Mouse (Mus musculus): Measurements from ENCODE around the gene Saxo1. TPM values are rescaled to one million over a fixed set of nuclear protein-coding genes. Genes with fewer than 3 reads are reported as not detected.

Saxo1 gene
- polyA plus RNA-seq, 1 experiment from 2014 or later, result not detected

DNA sequence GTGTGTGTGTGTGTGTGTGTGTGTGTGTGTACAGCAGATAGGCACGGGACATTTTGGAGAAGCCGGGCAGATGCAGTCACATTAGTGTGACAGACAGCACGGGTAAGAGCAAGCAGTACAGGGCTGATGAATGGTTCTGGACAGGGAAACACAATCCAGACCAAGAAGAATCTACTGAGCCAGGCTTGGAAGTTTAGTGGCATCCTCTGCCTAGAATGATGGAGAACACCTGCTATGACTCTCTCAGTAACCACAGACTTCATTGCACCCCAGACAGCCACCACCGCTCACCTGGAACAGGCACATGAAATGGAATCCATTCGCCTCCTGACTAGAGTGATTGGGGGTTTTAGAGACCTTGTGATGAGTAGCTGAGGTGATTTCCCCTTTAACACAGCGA is 38.2 kb downstream of the Saxo1 start:
- DNase-seq (ENCODE audit: low spot score), result no peak
- no peak overlapping the region for H3K4me2 ChIP-seq (replicated peaks; ENCODE audit: low read depth, low read length)
- WGBS, result 94% methylated on average over 6 of the region's 6 CpGs
- H3K4me1 ChIP-seq (replicated peaks; ENCODE audit: control insufficient read depth, insufficient read depth, low read length), result no peaks in the 10 kb centered on the region
- no peak overlapping the region for H3K4me3 ChIP-seq (ENCODE audit: low read depth, low read length)
- H3K27me3 ChIP-seq (ENCODE audit: control insufficient read depth, insufficient read depth, low read length), result no peaks in the 10 kb centered on the region
- no peaks in the 10 kb centered on the region for H3K36me3 ChIP-seq (ENCODE audit: control insufficient read depth, insufficient read depth, low read length)
- H3K9ac ChIP-seq (ENCODE audit: low read depth, low read length), result no peak overlapping the region
- H3K9me3 ChIP-seq (ENCODE audit: control insufficient read depth, low read length), result no peaks in the 10 kb centered on the region
- ATAC-seq (ENCODE audit: low FRiP score), result no peak
- no peak overlapping the region for H3K27ac ChIP-seq (ENCODE audit: low read depth, low read length)

DNA sequence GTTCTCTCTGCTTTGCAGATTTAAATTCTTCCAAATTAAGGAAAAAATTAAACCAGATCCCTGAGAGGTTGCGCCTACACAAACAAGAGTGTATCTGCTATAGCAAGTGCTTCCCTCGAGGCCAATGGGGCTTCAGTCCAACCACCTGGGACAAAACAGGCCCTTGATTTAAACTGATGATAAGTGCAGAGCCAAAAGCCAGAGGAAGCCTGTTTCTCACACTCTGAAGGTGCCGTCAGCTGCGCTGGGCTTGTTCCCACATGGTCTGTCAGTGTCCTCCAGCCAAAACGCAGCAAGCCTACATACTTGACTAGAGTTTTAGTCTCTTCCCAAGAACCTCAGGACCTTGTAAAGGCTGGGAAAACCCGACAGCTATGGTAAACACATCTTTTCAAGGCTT is 53.5 kb downstream of the Saxo1 start:
- Histone ChIP-seq H3K9me3 (ENCODE audit: control insufficient read depth, low read length) (no peaks in the 10 kb centered on the region), H3K27me3 (ENCODE audit: control insufficient read depth, insufficient read depth, low read length) (no peaks in the 10 kb centered on the region), H3K4me1 (replicated peaks; ENCODE audit: control insufficient read depth, insufficient read depth, low read length) (no peaks in the 10 kb centered on the region), H3K9ac (ENCODE audit: low read depth, low read length) (no peak overlapping the region), H3K27ac (ENCODE audit: low read depth, low read length) (no peak overlapping the region), H3K36me3 (ENCODE audit: control insufficient read depth, insufficient read depth, low read length) (no peaks in the 10 kb centered on the region), H3K4me3 (ENCODE audit: low read depth, low read length) (no peak overlapping the region), H3K4me2 (replicated peaks; ENCODE audit: low read depth, low read length) (no peak overlapping the region)
- DNase-seq (ENCODE audit: low spot score) (no peak), ATAC-seq (ENCODE audit: low FRiP score) (no peak)
- 89% methylated on average over 6 of the region's 6 CpGs for WGBS

DNA sequence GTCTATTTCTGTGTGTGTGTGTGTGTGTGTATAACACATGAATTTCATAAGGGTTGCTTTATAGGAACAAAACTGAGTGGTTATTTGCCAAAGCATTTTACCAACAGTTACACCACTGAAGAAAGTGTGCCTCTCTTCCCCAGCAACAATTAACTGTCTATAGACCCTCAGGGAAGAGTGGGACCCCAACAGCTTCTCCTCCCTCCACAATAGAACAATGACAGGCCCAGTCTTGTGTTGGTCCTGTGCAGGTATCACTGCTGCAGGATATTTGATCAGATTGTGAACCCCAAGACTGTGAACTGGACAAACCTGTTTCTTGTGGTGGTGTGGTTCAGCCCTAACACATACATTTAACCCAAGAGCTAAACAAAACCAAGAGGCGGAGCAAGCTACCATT is 58.6 kb downstream of the Saxo1 start:
- no peak overlapping the region for H3K9ac ChIP-seq (ENCODE audit: low read depth, low read length)
- ATAC-seq (ENCODE audit: low FRiP score) (no peak), DNase-seq (ENCODE audit: low spot score) (no peak)
- H3K36me3 ChIP-seq (ENCODE audit: control insufficient read depth, insufficient read depth, low read length), result no peaks in the 10 kb centered on the region
- H3K27ac ChIP-seq (ENCODE audit: low read depth, low read length), result no peak overlapping the region
- H3K9me3 ChIP-seq (ENCODE audit: control insufficient read depth, low read length), result no peaks in the 10 kb centered on the region
- no peak overlapping the region for H3K4me3 ChIP-seq (ENCODE audit: low read depth, low read length)
- WGBS, result 100% methylated on average over 1 of the region's 1 CpGs
- no peak overlapping the region for H3K4me2 ChIP-seq (replicated peaks; ENCODE audit: low read depth, low read length)
- no peaks in the 10 kb centered on the region for H3K27me3 ChIP-seq (ENCODE audit: control insufficient read depth, insufficient read depth, low read length)
- H3K4me1 ChIP-seq (replicated peaks; ENCODE audit: control insufficient read depth, insufficient read depth, low read length), result no peaks in the 10 kb centered on the region

DNA sequence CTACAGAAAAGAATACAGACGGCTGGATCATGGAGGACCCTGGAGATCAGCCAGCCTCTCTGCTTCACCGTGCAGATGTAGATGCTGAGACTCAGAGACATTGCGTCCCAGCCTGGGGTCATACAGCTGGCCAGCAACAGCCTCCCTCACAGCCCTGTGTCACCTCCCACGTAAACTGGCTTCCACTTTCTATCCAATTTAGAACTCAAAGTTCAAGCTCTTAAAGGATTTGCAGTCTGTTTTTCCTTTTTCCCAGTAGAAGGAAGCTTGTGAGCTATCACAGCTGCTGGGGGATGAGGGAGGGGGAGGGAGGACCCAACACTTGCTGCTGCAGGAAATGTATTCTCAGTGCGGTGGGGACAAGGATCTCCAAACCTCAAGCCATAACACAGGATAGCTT is 59.4 kb downstream of the Saxo1 start:
- no peak for DNase-seq (ENCODE audit: low spot score)
- 79% methylated on average over 5 of the region's 5 CpGs for WGBS
- H3K4me3 ChIP-seq (ENCODE audit: low read depth, low read length), result no peak overlapping the region
- ATAC-seq (ENCODE audit: low FRiP score), result no peak
- no peak overlapping the region for H3K4me2 ChIP-seq (replicated peaks; ENCODE audit: low read depth, low read length)
- H3K4me1 ChIP-seq (replicated peaks; ENCODE audit: control insufficient read depth, insufficient read depth, low read length), result no peaks in the 10 kb centered on the region
- no peaks in the 10 kb centered on the region for H3K9me3 ChIP-seq (ENCODE audit: control insufficient read depth, low read length)
- no peaks in the 10 kb centered on the region for H3K36me3 ChIP-seq (ENCODE audit: control insufficient read depth, insufficient read depth, low read length)
- no peak overlapping the region for H3K9ac ChIP-seq (ENCODE audit: low read depth, low read length)
- no peak overlapping the region for H3K27ac ChIP-seq (ENCODE audit: low read depth, low read length)
- no peaks in the 10 kb centered on the region for H3K27me3 ChIP-seq (ENCODE audit: control insufficient read depth, insufficient read depth, low read length)

DNA sequence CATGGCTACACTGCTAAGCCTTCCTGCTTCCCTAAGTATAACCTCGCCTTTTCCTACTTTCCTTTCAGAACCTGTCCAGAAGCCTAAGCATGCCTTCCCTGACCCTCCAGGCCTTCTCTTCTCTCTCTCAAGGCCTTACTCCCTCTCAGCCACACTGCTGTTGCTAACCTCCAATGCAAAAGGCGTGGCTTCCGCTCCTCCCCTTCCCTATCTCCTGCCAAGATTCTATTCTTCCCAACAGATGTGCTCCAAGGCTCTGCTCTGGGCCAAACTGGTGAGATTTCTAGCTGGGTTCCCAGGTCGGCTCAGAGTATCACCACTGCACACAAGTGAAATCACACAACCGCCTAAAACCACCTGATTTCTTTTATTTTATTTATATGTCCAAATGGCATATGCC is 69.0 kb downstream of the Saxo1 start:
- 87% methylated on average over 5 of the region's 5 CpGs for WGBS
- H3K4me2 ChIP-seq (replicated peaks; ENCODE audit: low read depth, low read length), result no peak overlapping the region
- ATAC-seq (ENCODE audit: low FRiP score) (no peak), DNase-seq (ENCODE audit: low spot score) (no peak)
- no peak overlapping the region for H3K27ac ChIP-seq (ENCODE audit: low read depth, low read length)
- no peaks in the 10 kb centered on the region for H3K4me1 ChIP-seq (replicated peaks; ENCODE audit: control insufficient read depth, insufficient read depth, low read length)
- H3K27me3 ChIP-seq (ENCODE audit: control insufficient read depth, insufficient read depth, low read length), result no peaks in the 10 kb centered on the region
- no peak overlapping the region for H3K9ac ChIP-seq (ENCODE audit: low read depth, low read length)
- no peak overlapping the region for H3K4me3 ChIP-seq (ENCODE audit: low read depth, low read length)
- H3K36me3 ChIP-seq (ENCODE audit: control insufficient read depth, insufficient read depth, low read length), result no peaks in the 10 kb centered on the region
- no peaks in the 10 kb centered on the region for H3K9me3 ChIP-seq (ENCODE audit: control insufficient read depth, low read length)

DNA sequence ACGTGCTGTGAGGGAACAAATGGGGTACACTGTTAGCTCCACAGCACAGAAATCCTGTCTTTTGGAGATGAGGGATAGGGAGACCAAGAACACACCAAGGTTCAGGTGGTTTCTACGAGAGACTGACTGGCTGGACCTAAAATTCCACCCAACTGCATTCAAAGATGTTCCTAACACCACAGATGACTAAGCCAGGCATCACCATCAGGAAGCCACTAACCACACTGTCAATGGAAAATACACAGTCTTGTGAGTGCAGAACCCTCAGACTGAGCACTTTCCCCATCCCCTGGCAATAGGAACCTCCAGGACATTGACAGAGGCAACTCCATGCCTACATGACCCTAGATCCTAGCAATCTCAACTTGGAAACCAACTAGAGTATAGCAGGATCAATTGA is 71.2 kb downstream of the Saxo1 start:
- H3K27ac ChIP-seq (ENCODE audit: low read depth, low read length), result no peak overlapping the region
- ATAC-seq (ENCODE audit: low FRiP score) (no peak), DNase-seq (ENCODE audit: low spot score) (no peak)
- no peaks in the 10 kb centered on the region for H3K9me3 ChIP-seq (ENCODE audit: control insufficient read depth, low read length)
- no peaks in the 10 kb centered on the region for H3K36me3 ChIP-seq (ENCODE audit: control insufficient read depth, insufficient read depth, low read length)
- WGBS, result 89% methylated on average over 2 of the region's 2 CpGs
- no peak overlapping the region for H3K9ac ChIP-seq (ENCODE audit: low read depth, low read length)
- H3K4me2 ChIP-seq (replicated peaks; ENCODE audit: low read depth, low read length), result no peak overlapping the region
- no peak overlapping the region for H3K4me3 ChIP-seq (ENCODE audit: low read depth, low read length)
- no peaks in the 10 kb centered on the region for H3K27me3 ChIP-seq (ENCODE audit: control insufficient read depth, insufficient read depth, low read length)
- no peaks in the 10 kb centered on the region for H3K4me1 ChIP-seq (replicated peaks; ENCODE audit: control insufficient read depth, insufficient read depth, low read length)

DNA sequence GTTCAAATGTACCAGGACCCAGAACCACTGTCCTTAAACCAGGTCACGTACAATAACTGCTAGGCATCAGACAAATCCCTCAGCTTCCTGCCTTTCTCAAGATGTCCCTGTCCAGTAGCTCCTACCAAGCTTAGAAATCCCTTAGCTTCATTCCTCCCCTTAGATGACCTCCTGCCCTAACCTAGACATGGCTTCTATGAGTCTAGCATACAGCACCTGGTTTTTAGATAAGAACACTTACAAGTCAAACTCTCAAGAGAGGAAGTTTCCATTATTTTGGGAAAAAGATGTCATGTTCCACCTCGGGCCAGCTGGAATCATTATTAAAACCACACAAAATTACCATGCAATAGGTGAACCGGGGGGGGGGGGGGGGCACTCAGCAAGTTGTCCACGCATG is 71.6 kb downstream of the Saxo1 start:
- WGBS, result 88% methylated on average over 4 of the region's 4 CpGs
- H3K4me3 ChIP-seq (ENCODE audit: low read depth, low read length), result no peak overlapping the region

DNA sequence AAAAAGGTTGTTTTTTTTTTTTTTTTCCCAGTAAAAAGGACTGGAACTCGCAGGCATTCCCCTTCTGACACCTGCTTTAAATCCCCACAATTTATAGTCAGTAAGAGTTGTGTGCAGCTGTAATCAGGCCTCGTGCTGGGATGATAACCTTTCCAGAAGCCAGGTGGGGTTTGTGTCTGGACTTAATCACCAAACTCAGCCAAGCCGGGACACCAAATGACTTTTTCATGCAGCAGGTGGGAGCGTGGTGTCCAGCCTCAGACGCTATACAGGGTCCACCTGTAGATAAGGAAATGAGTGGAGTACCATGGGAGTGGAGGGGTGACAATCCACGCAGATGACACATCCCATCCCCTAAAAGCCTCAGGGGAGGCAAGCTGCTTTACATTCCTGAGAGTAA is 73.1 kb downstream of the Saxo1 start:
- Histone ChIP-seq H3K4me2 (replicated peaks; ENCODE audit: low read depth, low read length) (no peak overlapping the region), H3K9ac (ENCODE audit: low read depth, low read length) (no peak overlapping the region), H3K36me3 (ENCODE audit: control insufficient read depth, insufficient read depth, low read length) (no peaks in the 10 kb centered on the region), H3K9me3 (ENCODE audit: control insufficient read depth, low read length) (no peaks in the 10 kb centered on the region), H3K4me3 (ENCODE audit: low read depth, low read length) (no peak overlapping the region), H3K4me1 (replicated peaks; ENCODE audit: control insufficient read depth, insufficient read depth, low read length) (no peaks in the 10 kb centered on the region), H3K27ac (ENCODE audit: low read depth, low read length) (no peak overlapping the region), H3K27me3 (ENCODE audit: control insufficient read depth, insufficient read depth, low read length) (no peaks in the 10 kb centered on the region)
- WGBS, result 81% methylated on average over 6 of the region's 6 CpGs
- ATAC-seq (ENCODE audit: low FRiP score) (no peak), DNase-seq (ENCODE audit: low spot score) (no peak)

More for the DNA sequence above, 71.6 kb downstream of the Saxo1 start:
- Histone ChIP-seq H3K27ac (ENCODE audit: low read depth, low read length) (no peak overlapping the region), H3K36me3 (ENCODE audit: control insufficient read depth, insufficient read depth, low read length) (no peaks in the 10 kb centered on the region), H3K27me3 (ENCODE audit: control insufficient read depth, insufficient read depth, low read length) (no peaks in the 10 kb centered on the region), H3K4me1 (replicated peaks; ENCODE audit: control insufficient read depth, insufficient read depth, low read length) (no peaks in the 10 kb centered on the region), H3K9me3 (ENCODE audit: control insufficient read depth, low read length) (no peaks in the 10 kb centered on the region), H3K4me2 (replicated peaks; ENCODE audit: low read depth, low read length) (no peak overlapping the region), H3K9ac (ENCODE audit: low read depth, low read length) (no peak overlapping the region)
- ATAC-seq (ENCODE audit: low FRiP score) (no peak), DNase-seq (ENCODE audit: low spot score) (no peak)

DNA sequence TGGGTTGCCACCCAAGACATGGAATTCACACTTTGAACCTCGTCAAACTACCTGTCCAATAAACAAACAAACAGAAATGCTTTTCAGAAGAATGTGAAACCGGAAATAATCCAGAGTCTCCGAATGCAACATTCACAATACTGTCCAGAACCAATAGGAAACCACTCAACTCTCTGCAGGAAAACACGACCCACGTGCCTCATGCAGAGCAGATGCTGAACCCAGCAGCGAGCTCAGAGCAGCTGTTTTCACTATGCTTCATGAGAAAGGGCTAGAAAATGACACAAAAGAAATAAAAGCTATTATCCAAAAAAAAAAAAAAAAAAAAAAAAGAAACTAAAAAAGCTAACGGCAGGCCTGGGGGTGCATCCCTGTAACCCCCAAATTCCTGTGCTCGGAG is 74.4 kb downstream of the Saxo1 start:
- no peak for DNase-seq (ENCODE audit: low spot score)

More for the DNA sequence above, 74.4 kb downstream of the Saxo1 start:
- no peak overlapping the region for H3K27ac ChIP-seq (ENCODE audit: low read depth, low read length)
- H3K36me3 ChIP-seq (ENCODE audit: control insufficient read depth, insufficient read depth, low read length), result no peaks in the 10 kb centered on the region
- no peak for ATAC-seq (ENCODE audit: low FRiP score)
- no peak overlapping the region for H3K4me3 ChIP-seq (ENCODE audit: low read depth, low read length)
- no peaks in the 10 kb centered on the region for H3K9me3 ChIP-seq (ENCODE audit: control insufficient read depth, low read length)
- 65% methylated on average over 8 of the region's 8 CpGs for WGBS
- H3K27me3 ChIP-seq (ENCODE audit: control insufficient read depth, insufficient read depth, low read length), result no peaks in the 10 kb centered on the region
- no peaks in the 10 kb centered on the region for H3K4me1 ChIP-seq (replicated peaks; ENCODE audit: control insufficient read depth, insufficient read depth, low read length)
- no peak overlapping the region for H3K9ac ChIP-seq (ENCODE audit: low read depth, low read length)
- no peak overlapping the region for H3K4me2 ChIP-seq (replicated peaks; ENCODE audit: low read depth, low read length)

Measured in hindbrain, embryonic 11.5 days (tissue).